Mouse (Mus musculus) bone marrow macrophage, adult 2 months (primary cell): ENCODE results near the gene Wfdc1. TPM values are rescaled to one million over a fixed set of nuclear protein-coding genes. Genes with fewer than 3 reads are reported as not detected.

Experiments used
- H3K27ac ChIP-seq: 2 replicates; pipeline ENCODE4 v1.5.1; 2012; ENCODE audit warnings: low read depth, low read length; ENCODE audit not compliant: insufficient read depth
- H3K4me1 ChIP-seq: 2 replicates; pipeline ENCODE4 v1.6.1; 2012; ENCODE audit warnings: low read length; ENCODE audit not compliant: control insufficient read depth, insufficient read depth
- H3K4me3 ChIP-seq: 2 replicates; pipeline ENCODE4 v1.5.1; 2012; ENCODE audit warnings: mild to moderate bottlenecking, low read length, moderate library complexity; ENCODE audit not compliant: insufficient read depth
- CTCF ChIP-seq: IDR thresholded peaks from 2 replicates; pipeline ENCODE4 v1.5.1; 2012; ENCODE audit warnings: low read depth, mild to moderate bottlenecking, low read length, moderate library complexity
- POLR2A ChIP-seq: IDR thresholded peaks from 2 replicates; pipeline ENCODE4 v1.6.1; 2012; ENCODE audit warnings: mild to moderate bottlenecking, low read depth, low read length, borderline replicate concordance
- polyA plus RNA-seq: library from polyadenylated mRNA; stranded (reverse); fragments of >200 nt; gene quantifications from 2 replicates; pipeline ENCODE4 v1.2.4, GENCODE M21; 2012; ENCODE audit not compliant: missing spikeins, insufficient read depth, insufficient read length

The Wfdc1 gene
- polyA plus RNA-seq, 1 experiment, result not detected

- no peaks in the 10 kb centered on the region for H3K4me1 ChIP-seq
- TF ChIP-seq POLR2A, result no peak
- H3K27ac ChIP-seq, result no peak overlapping the region
- no peak overlapping the region for H3K4me3 ChIP-seq
Observed at GRCm38 (mm10) chr8:119625788-119626187, 40.4 kb upstream of the Wfdc1 start.

- no peak overlapping the region for H3K4me3 ChIP-seq
- H3K27ac ChIP-seq, result no peak overlapping the region
- TF ChIP-seq CTCF, result no peak
- H3K4me1 ChIP-seq, result no peaks in the 10 kb centered on the region
Observed at GRCm38 (mm10) chr8:119627199-119627598, 39.0 kb upstream of the Wfdc1 start.

DNA sequence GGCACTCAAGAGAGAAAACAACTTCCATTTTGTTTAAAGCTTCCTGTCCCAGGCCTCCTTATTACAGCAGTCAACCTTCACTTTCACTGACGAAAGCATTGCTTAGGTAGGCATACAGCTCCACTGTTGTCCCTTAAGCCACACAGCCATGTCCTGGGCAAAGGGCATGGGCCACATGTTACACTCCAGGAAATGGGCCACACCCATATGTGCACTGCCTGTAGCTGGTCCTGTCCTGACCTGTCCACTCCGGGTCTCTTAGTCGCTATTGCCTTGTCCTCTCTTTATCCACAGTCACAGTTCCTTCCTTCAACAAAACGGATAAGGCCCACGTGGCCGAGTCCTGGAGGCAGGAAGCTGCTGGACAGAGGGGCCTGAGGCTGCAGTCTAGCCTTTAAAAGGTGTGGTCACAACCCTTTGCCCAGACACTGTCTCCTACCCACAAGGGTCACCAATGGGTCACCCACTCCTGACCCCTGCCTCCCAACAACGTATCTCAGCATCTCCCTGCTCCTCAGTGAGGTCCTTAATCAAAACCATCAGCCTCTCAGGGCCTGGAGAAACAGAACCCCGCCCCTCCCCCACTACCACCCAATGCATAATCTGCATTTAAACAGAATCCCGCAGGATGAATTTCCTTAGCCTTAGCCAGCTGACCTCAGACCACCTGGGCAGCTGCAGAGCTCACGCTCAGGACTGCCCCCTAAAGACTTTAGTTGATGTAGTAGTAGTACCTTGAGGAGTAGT, 38.4 kb upstream of the Wfdc1 start:
- no peaks in the 10 kb centered on the region for H3K4me1 ChIP-seq
- no peak overlapping the region for H3K27ac ChIP-seq
- H3K4me3 ChIP-seq, result no peak overlapping the region
- TF ChIP-seq CTCF, result no peak
- no peak for TF ChIP-seq POLR2A

GRCm38 (mm10) chr8:119630841-119631240, 35.3 kb upstream of the Wfdc1 start:
- TF ChIP-seq POLR2A (no peak), CTCF (no peak)
- H3K4me1 ChIP-seq, result 0 out of 2 replicates have a peak, but pooled peaks cover 3% of the 10 kb centered on the region
- H3K4me3 ChIP-seq, result no peak overlapping the region
- H3K27ac ChIP-seq, result no peak overlapping the region

GRCm38 (mm10) chr8:119632246-119632645, 33.9 kb upstream of the Wfdc1 start:
- no peak overlapping the region for H3K27ac ChIP-seq
- TF ChIP-seq CTCF (no peak), POLR2A (no peak)

GRCm38 (mm10) chr8:119632909-119633308, 33.3 kb upstream of the Wfdc1 start:
- no peak for TF ChIP-seq CTCF
- no peak for TF ChIP-seq POLR2A
- Histone ChIP-seq H3K4me1 (0 out of 2 replicates have a peak, but pooled peaks cover 3% of the 10 kb centered on the region), H3K4me3 (no peak overlapping the region), H3K27ac (no peak overlapping the region)

More at GRCm38 (mm10) chr8:119632246-119632645, 33.9 kb upstream of the Wfdc1 start:
- Histone ChIP-seq H3K4me1 (0 out of 2 replicates have a peak, but pooled peaks cover 3% of the 10 kb centered on the region), H3K4me3 (no peak overlapping the region)

DNA sequence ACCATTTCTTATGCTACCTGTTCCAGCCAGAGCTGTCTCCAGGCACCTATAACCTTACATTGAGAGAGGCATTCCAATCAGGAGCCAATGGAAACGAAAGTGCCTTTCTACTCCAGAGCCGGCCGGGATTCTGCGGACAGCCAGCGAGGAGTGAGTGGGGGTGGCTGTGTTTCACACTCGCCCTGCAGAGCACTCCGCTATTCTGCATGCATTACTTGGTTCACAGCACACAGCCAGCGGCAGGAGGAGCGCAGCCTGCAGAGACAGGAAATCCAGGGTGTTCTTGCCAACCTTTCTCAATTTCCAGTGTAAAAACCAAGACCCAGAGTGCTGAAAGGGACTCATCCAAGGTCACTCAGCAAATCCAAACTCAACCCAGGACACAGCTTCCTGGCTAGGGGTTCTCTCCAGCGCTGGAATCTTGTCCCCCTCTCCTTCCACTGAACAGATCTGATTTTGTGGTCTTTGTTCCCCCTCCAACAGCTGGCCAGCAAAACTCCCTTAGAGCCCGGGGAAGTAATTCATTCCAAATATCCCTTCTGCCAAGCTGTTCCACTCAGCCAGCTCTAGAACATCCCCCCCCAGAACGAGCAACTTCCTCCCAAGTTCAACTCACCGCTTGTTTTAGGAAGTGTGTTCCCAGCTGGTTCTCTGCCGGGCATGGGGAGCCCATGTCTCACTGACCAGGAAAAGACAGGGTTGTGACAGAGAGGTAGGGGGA, 31.4 kb upstream of the Wfdc1 start:
- Histone ChIP-seq H3K4me3 (no peak overlapping the region), H3K4me1 (0 out of 2 replicates have a peak, but pooled peaks cover 3% of the 10 kb centered on the region), H3K27ac (no peak overlapping the region)
- no peak for TF ChIP-seq POLR2A
- no peak for TF ChIP-seq CTCF

- TF ChIP-seq POLR2A (no peak), CTCF (no peak)
- no peak within 1 kb of the TSS for H3K4me3 ChIP-seq
- no peak within 1 kb of the TSS for H3K27ac ChIP-seq
- 0 out of 2 replicates have a peak, but pooled peaks cover 3% of the 10 kb centered on the region for H3K4me1 ChIP-seq
Observed at GRCm38 (mm10) chr8:119635378-119635777, 30.8 kb upstream of the Wfdc1 start, which contains the start of gene Kcng4. Gene Kcng4, minus strand, starts transcription at chr8:119635680.

GRCm38 (mm10) chr8:119635958-119636357, 30.2 kb upstream of the Wfdc1 start:
- 0 out of 2 replicates have a peak, but pooled peaks cover 3% of the 10 kb centered on the region for H3K4me1 ChIP-seq
- no peak overlapping the region for H3K4me3 ChIP-seq
- TF ChIP-seq CTCF (no peak), POLR2A (no peak)
- no peak overlapping the region for H3K27ac ChIP-seq

DNA sequence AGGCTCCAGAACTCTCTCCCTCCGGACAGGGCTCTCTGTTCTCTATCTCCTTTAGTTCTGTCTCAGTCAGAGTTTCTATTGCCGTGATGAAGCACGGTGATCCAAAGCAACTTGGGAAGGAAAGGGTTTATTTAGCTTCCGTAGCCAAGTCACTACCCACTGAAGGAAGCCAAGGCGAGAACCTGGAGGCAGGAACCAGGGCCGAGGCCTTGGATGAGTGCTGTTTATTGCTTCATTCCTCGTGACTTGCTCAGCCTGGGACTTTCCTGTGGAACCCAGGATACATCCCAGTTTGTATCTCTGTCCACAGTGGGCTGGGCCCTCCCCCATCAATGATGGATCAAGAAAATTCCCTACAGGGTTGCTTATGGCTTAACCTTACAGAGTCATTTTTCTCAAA, 29.4 kb upstream of the Wfdc1 start:
- no peak for TF ChIP-seq POLR2A
- TF ChIP-seq CTCF, result no peak

More for the DNA sequence above, 29.4 kb upstream of the Wfdc1 start:
- Histone ChIP-seq H3K4me1 (0 out of 2 replicates have a peak, but pooled peaks cover 3% of the 10 kb centered on the region), H3K4me3 (no peak overlapping the region), H3K27ac (no peak overlapping the region)
